Mouse (Mus musculus) intestine, postnatal 0 days (tissue): Measurements from ENCODE around the gene Cdc42. TPM values are rescaled to one million over a fixed set of nuclear protein-coding genes. Genes with fewer than 3 reads are reported as not detected.

Experiments
- ATAC-seq: fragments of 200-750 bp; cut with Nextera tagmentation; 2 replicates; pipeline ENCODE4 v1.8.0; 2017; ENCODE audit warnings: mild to moderate bottlenecking, moderate TSS enrichment, moderate library complexity
- H3K27ac ChIP-seq: fragments of 300-500 bp; sonication (generic); 2 replicates; pipeline ENCODE4 v1.5.1; 2014; ENCODE audit warnings: mild to moderate bottlenecking, low read depth, low read length, moderate library complexity
- H3K27me3 ChIP-seq: fragments of 300-500 bp; sonication (generic); replicated peaks from 2 replicates; pipeline ENCODE4 v1.6.1; 2014; ENCODE audit warnings: low read length, mixed read lengths; ENCODE audit not compliant: control insufficient read depth, insufficient read depth
- H3K36me3 ChIP-seq: fragments of 300-500 bp; sonication (generic); 2 replicates; pipeline ENCODE4 v1.6.1; 2014; ENCODE audit warnings: mild to moderate bottlenecking, moderate library complexity; ENCODE audit not compliant: control insufficient read depth, insufficient read depth
- H3K4me1 ChIP-seq: fragments of 300-500 bp; sonication (generic); replicated peaks from 2 replicates; pipeline ENCODE4 v1.6.1; 2014; ENCODE audit warnings: antibody characterized with exemption, low read length, mixed read lengths; ENCODE audit not compliant: control insufficient read depth, insufficient read depth
- H3K4me2 ChIP-seq: fragments of 300-500 bp; sonication (generic); replicated peaks from 2 replicates; pipeline ENCODE4 v1.6.1; 2014; ENCODE audit warnings: low read depth, mild to moderate bottlenecking, moderate library complexity
- H3K4me3 ChIP-seq: fragments of 300-500 bp; sonication (generic); 2 replicates; pipeline ENCODE4 v1.5.1; 2014; ENCODE audit warnings: low read depth, low read length
- H3K9ac ChIP-seq: fragments of 300-500 bp; sonication (generic); 2 replicates; pipeline ENCODE4 v1.6.1; 2014; ENCODE audit warnings: mild to moderate bottlenecking, low read depth, low read length
- H3K9me3 ChIP-seq: fragments of 300-500 bp; sonication (generic); 2 replicates; pipeline ENCODE4 v1.6.1; 2016; ENCODE audit warnings: mixed run types; ENCODE audit not compliant: control insufficient read depth
- CTCF ChIP-seq: sonication (generic); IDR thresholded peaks from 2 replicates; pipeline ENCODE4 v1.5.1; 2016; ENCODE audit warnings: low read depth, mild to moderate bottlenecking, control low read depth, antibody characterized with exemption, moderate library complexity
- WGBS: fragments of 180-500 bp; shearing (Covaris S2); extraction: QIAGEN DNeasy Blood & Tissue Kit; methylation state at CpG from one replicate; pipeline ENCODE4 v1.1.7; 2014; 5-methylcytosine and 5-hydroxymethylcytosine counted together
- polyA plus RNA-seq: library from polyadenylated mRNA; unstranded; fragments of >200 nt; fragmentation: Nextera tagmentation; extraction: Ambion mirVana; gene quantifications from 2 replicates; pipeline ENCODE4 v1.2.1, GENCODE M21; 2015

The Cdc42 gene
- polyA plus RNA-seq, 1 experiment from 2014 or later: 471 TPM

DNA sequence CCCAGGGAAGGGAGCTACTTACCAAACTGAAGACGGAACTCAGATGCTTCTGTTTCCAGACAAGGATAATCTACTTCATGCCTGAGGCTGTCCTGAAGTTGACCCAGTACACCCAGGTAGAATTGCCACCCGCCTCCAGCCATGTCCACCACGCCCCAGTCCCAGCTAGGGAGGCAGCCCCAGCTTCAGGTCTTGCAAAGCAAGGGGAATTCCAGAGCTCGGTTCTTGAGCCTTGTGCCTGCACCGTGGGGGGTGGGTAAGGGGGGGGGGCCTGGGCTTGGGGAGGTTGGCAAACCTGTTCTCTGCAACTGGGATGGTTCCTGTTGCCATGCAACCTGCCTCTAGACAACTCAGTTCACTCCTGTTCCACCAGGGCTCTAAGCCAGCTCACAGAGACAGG, 78.2 kb downstream of the Cdc42 start:
- Histone ChIP-seq H3K4me1 (0 out of 2 replicates have a peak, but pooled peaks cover 3% of the 10 kb centered on the region), H3K4me2 (no peak overlapping the region), H3K27me3 (peaks cover 39% of the 10 kb centered on the region), H3K27ac (no peak overlapping the region), H3K9ac (no peak overlapping the region), H3K4me3 (no peak overlapping the region), H3K9me3 (no peaks in the 10 kb centered on the region), H3K36me3 (no peaks in the 10 kb centered on the region)
- WGBS: 30% methylated on average over 5 of the region's 5 CpGs
- TF ChIP-seq CTCF: no peak
- no peak for ATAC-seq

DNA sequence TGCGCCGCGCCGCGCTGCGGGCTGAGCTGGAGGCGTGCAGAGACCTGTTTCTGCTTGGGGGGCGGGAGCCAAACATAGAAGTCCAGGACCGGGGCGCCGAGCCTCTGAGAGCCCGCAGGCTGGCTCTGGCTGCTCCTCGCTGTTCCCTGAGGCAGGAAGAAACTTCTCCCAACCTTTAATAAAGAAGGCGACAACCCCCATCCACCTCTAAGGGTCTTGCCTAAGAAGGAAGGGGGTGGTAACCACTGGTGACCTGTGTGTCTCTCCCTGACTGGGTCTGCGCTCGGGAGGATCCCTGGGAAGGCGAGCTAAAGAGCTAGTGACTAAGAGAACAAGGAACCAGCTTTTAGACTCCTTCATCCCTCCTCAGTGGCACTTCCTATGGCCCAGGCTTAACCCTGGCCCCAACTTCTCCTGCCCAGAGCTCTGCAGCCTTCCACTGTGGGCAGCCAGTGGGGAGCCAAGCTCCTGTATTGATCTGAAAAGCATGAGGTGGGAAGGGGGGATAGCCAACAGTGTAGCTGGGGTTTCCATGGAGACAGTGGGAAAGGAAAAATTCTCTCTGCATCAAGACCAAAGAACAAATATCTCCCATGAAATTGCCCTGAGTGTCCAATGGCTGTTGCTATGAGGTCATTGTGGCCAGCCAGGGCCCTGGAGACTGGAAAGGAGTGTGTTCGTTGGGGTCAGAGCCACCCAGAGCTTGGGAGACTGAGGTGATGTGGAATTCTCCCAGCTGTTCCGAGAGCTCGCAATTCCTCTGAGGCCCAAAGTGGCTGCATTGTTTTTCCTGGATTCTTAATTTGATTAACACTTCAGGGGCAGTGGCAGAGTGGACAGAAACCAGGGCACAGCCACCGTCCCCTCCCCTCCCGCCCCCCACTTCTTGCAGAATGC, 79.1 kb downstream of the Cdc42 start:
- H3K9me3 ChIP-seq: no peaks in the 10 kb centered on the region
- WGBS: 10% methylated on average over 22 of the region's 22 CpGs
- H3K4me1 ChIP-seq: 0 out of 2 replicates have a peak, but pooled peaks cover 3% of the 10 kb centered on the region
- H3K36me3 ChIP-seq: no peaks in the 10 kb centered on the region
- H3K9ac ChIP-seq: 0 out of 2 replicates have a peak overlapping the region, but pooled peaks have one; percentile 37
- TF ChIP-seq CTCF: no peak
- H3K27me3 ChIP-seq: peaks cover 39% of the 10 kb centered on the region
- H3K4me2 ChIP-seq: peak overlapping the region; percentile 95
- H3K4me3 ChIP-seq: peak overlapping the region; percentile 51
- no peak for ATAC-seq
- H3K27ac ChIP-seq: no peak overlapping the region

GRCm38 (mm10) chr4:137277600-137278143, 79.8 kb downstream of the Cdc42 start:
- Histone ChIP-seq H3K4me2 (peak overlapping the region; percentile 95), H3K4me3 (peak overlapping the region; percentile 51), H3K27ac (no peak overlapping the region), H3K27me3 (peaks cover 39% of the 10 kb centered on the region), H3K36me3 (no peaks in the 10 kb centered on the region), H3K4me1 (0 out of 2 replicates have a peak, but pooled peaks cover 3% of the 10 kb centered on the region), H3K9me3 (no peaks in the 10 kb centered on the region), H3K9ac (peak overlapping the region; percentile 37; the same call in 1 of the 2 replicates)
- TF ChIP-seq CTCF: no peak
- ATAC-seq: no peak
- WGBS: under 1% methylated on average over 56 of the region's 71 CpGs

- Histone ChIP-seq H3K9ac (peak within 1 kb of the TSS; percentile 37; the same call in 1 of the 2 replicates), H3K4me1 (0 out of 2 replicates have a peak, but pooled peaks cover 3% of the 10 kb centered on the region), H3K4me3 (peak within 1 kb of the TSS; percentile 51), H3K4me2 (peak within 1 kb of the TSS; percentile 95), H3K9me3 (no peaks in the 10 kb centered on the region), H3K36me3 (no peaks in the 10 kb centered on the region), H3K27ac (no peak within 1 kb of the TSS), H3K27me3 (peaks cover 39% of the 10 kb centered on the region)
- ATAC-seq: 0 out of 2 replicates have a peak, but pooled peaks have one; percentile 13
- no peak for TF ChIP-seq CTCF
- WGBS: 0% methylated on average over 5 of the region's 45 CpGs
These were observed 80.4 kb downstream of the Cdc42 start, which contains the start of gene Wnt4 for GRCm38 (mm10) chr4:137277166-137277513. TSS of gene Wnt4 (plus strand) at chr4:137277489.

- peak overlapping the region; percentile 95 for H3K4me2 ChIP-seq
- H3K9ac ChIP-seq: no peak overlapping the region; the same call in 1 of the 2 replicates
- 1% methylated on average over 41 of the region's 46 CpGs for WGBS
- H3K36me3 ChIP-seq: no peaks in the 10 kb centered on the region
- 0 out of 2 replicates have a peak, but pooled peaks cover 3% of the 10 kb centered on the region for H3K4me1 ChIP-seq
- no peak for TF ChIP-seq CTCF
- no peaks in the 10 kb centered on the region for H3K9me3 ChIP-seq
- H3K4me3 ChIP-seq: peak overlapping the region; percentile 51
- no peak overlapping the region for H3K27ac ChIP-seq
- H3K27me3 ChIP-seq: peaks cover 39% of the 10 kb centered on the region
- ATAC-seq: no peak
These were observed 80.9 kb downstream of the Cdc42 start for GRCm38 (mm10) chr4:137276443-137277165.
